Mouse (Mus musculus) intestine, embryonic 14.5 days (tissue): Measurements from ENCODE around the gene Rpl7a. TPM values are rescaled to one million over a fixed set of nuclear protein-coding genes. Genes with fewer than 3 reads are reported as not detected.

Experiments
- ATAC-seq: fragments of 200-750 bp; cut with Nextera tagmentation; replicated peaks from 2 replicates; pipeline ENCODE4 v1.8.0; 2017; ENCODE audit warnings: low read depth, moderate number of reproducible peaks, moderate TSS enrichment, moderate library complexity; ENCODE audit not compliant: low FRiP score, low TSS enrichment
- DNase-seq: peaks from one replicate; pipeline ENCODE4 v3.0.0-alpha.2; 2018; ENCODE audit warnings: low spot score
- H3K27ac ChIP-seq: fragments of 300-500 bp; sonication (generic); 2 replicates; pipeline ENCODE4 v1.5.1; 2014; ENCODE audit warnings: low read depth, mild to moderate bottlenecking, control low read depth
- H3K27me3 ChIP-seq: fragments of 300-500 bp; sonication (generic); replicated peaks from 2 replicates; pipeline ENCODE4 v1.6.1; 2014; ENCODE audit warnings: low read length, control low read depth; ENCODE audit not compliant: control insufficient read depth, insufficient read depth
- H3K36me3 ChIP-seq: fragments of 300-500 bp; sonication (generic); 2 replicates; pipeline ENCODE4 v1.6.1; 2014; ENCODE audit warnings: low read length, control low read depth; ENCODE audit not compliant: control insufficient read depth, insufficient read depth
- H3K4me1 ChIP-seq: fragments of 300-500 bp; sonication (generic); replicated peaks from 2 replicates; pipeline ENCODE4 v1.6.1; 2014; ENCODE audit warnings: low read length, control low read depth, mixed read lengths; ENCODE audit not compliant: control insufficient read depth, insufficient read depth
- H3K4me2 ChIP-seq: fragments of 300-500 bp; sonication (generic); 2 replicates; pipeline ENCODE4 v1.6.1; 2014; ENCODE audit warnings: low read length
- H3K4me3 ChIP-seq: fragments of 300-500 bp; sonication (generic); 2 replicates; pipeline ENCODE4 v1.5.1; 2014; ENCODE audit warnings: low read depth, low read length, control low read depth, mixed read lengths
- H3K9ac ChIP-seq: fragments of 300-500 bp; sonication (generic); 2 replicates; pipeline ENCODE4 v1.6.1; 2014; ENCODE audit warnings: mild to moderate bottlenecking, low read length
- H3K9me3 ChIP-seq: fragments of 300-500 bp; sonication (generic); 2 replicates; pipeline ENCODE4 v1.6.1; 2016; ENCODE audit warnings: low read length, control low read depth; ENCODE audit not compliant: control insufficient read depth
- WGBS: fragments of 180-500 bp; shearing (Covaris S2); extraction: QIAGEN DNeasy Blood & Tissue Kit; methylation state at CpG from one replicate; pipeline ENCODE4 v1.1.7; 2014; 5-methylcytosine and 5-hydroxymethylcytosine counted together
- polyA plus RNA-seq: library from polyadenylated mRNA; unstranded; fragments of >200 nt; fragmentation: Nextera tagmentation; extraction: Ambion mirVana; gene quantifications from 2 replicates; pipeline ENCODE4 v1.2.1, GENCODE M21; 2014

Gene Rpl7a
- polyA plus RNA-seq, 1 experiment from 2014 or later, result 796 TPM

GRCm38 (mm10) chr2:26909387-26909784, 1.2 kb upstream of the Rpl7a start:
- Histone ChIP-seq H3K36me3 (peaks cover 71% of the 10 kb centered on the region), H3K27ac (0 out of 2 replicates have a peak overlapping the region, but pooled peaks have one; percentile 88), H3K9ac (peak overlapping the region; percentile 84), H3K27me3 (no peaks in the 10 kb centered on the region), H3K4me3 (peak overlapping the region; percentile 98), H3K4me1 (peaks cover 19% of the 10 kb centered on the region), H3K9me3 (no peaks in the 10 kb centered on the region), H3K4me2 (peak overlapping the region; percentile 77)
- DNase-seq, result no peak
- no peak for ATAC-seq

- peak overlapping the region; percentile 96 for H3K9ac ChIP-seq
- H3K4me3 ChIP-seq, result peak overlapping the region; percentile 98
- H3K4me2 ChIP-seq, result peak overlapping the region; percentile 100
- no peaks in the 10 kb centered on the region for H3K27me3 ChIP-seq
- no peak for DNase-seq
- H3K4me1 ChIP-seq, result peaks cover 26% of the 10 kb centered on the region
- peaks cover 56% of the 10 kb centered on the region for H3K36me3 ChIP-seq
- H3K27ac ChIP-seq, result peak overlapping the region; percentile 88
- WGBS, result 2% methylated on average over 35 of the region's 37 CpGs
- ATAC-seq, result peak; percentile 30
- H3K9me3 ChIP-seq, result no peaks in the 10 kb centered on the region
Measured at GRCm38 (mm10) chr2:26910994-26911765, 616 bp downstream of the Rpl7a start.

GRCm38 (mm10) chr2:26912253-26912770, 1.7 kb downstream of the Rpl7a start:
- Histone ChIP-seq H3K4me1 (peaks cover 32% of the 10 kb centered on the region), H3K27ac (no peak overlapping the region), H3K9me3 (no peaks in the 10 kb centered on the region), H3K4me3 (peak overlapping the region; percentile 98), H3K4me2 (peak overlapping the region; percentile 100), H3K9ac (peak overlapping the region; percentile 96), H3K36me3 (peaks cover 45% of the 10 kb centered on the region), H3K27me3 (no peaks in the 10 kb centered on the region)
- DNase-seq (no peak), ATAC-seq (no peak)
- WGBS, result 74% methylated on average over 5 of the region's 5 CpGs

- no peak for DNase-seq
- no peak overlapping the region for H3K9ac ChIP-seq
- no peak for ATAC-seq
- H3K27ac ChIP-seq, result no peak overlapping the region
- peaks cover 37% of the 10 kb centered on the region for H3K36me3 ChIP-seq
- H3K4me1 ChIP-seq, result peaks cover 38% of the 10 kb centered on the region
- no peaks in the 10 kb centered on the region for H3K9me3 ChIP-seq
- 82% methylated on average over 17 of the region's 17 CpGs for WGBS
- no peak overlapping the region for H3K4me2 ChIP-seq
- no peak overlapping the region for H3K4me3 ChIP-seq
- no peaks in the 10 kb centered on the region for H3K27me3 ChIP-seq
Measured at GRCm38 (mm10) chr2:26913416-26914147, 3.0 kb downstream of the Rpl7a start.

- H3K4me3 ChIP-seq, result no peak overlapping the region
- no peak for ATAC-seq
- no peak overlapping the region for H3K9ac ChIP-seq
- no peak overlapping the region for H3K27ac ChIP-seq
- H3K27me3 ChIP-seq, result no peaks in the 10 kb centered on the region
- no peak for DNase-seq
- H3K4me1 ChIP-seq, result peaks cover 30% of the 10 kb centered on the region
- H3K36me3 ChIP-seq, result peaks cover 45% of the 10 kb centered on the region
- 67% methylated on average over 8 of the region's 8 CpGs for WGBS
- no peaks in the 10 kb centered on the region for H3K9me3 ChIP-seq
- H3K4me2 ChIP-seq, result no peak overlapping the region
Measured at GRCm38 (mm10) chr2:26914148-26914941, 3.8 kb downstream of the Rpl7a start.

- H3K4me1 ChIP-seq, result peaks cover 27% of the 10 kb centered on the region
- H3K27ac ChIP-seq, result peak within 1 kb of the TSS; percentile 67
- H3K4me2 ChIP-seq, result peak within 1 kb of the TSS; percentile 89
- no peaks in the 10 kb centered on the region for H3K27me3 ChIP-seq
- WGBS, result under 1% methylated on average over 47 of the region's 47 CpGs
- no peaks in the 10 kb centered on the region for H3K9me3 ChIP-seq
- peak; percentile 84 for DNase-seq
- peak; percentile 77 for ATAC-seq
- peaks cover 62% of the 10 kb centered on the region for H3K36me3 ChIP-seq
- H3K9ac ChIP-seq, result peak within 1 kb of the TSS; percentile 61
- peak within 1 kb of the TSS; percentile 74 for H3K4me3 ChIP-seq
Measured at GRCm38 (mm10) chr2:26915927-26916728, 5.6 kb downstream of the Rpl7a start, which contains the start of the genes Surf2 and Surf1. Gene Surf2, plus strand, starts transcription at chr2:26916367. Gene Surf1, minus strand, starts transcription at chr2:26916530.

GRCm38 (mm10) chr2:26916738-26917137, 6.2 kb downstream of the Rpl7a start:
- Histone ChIP-seq H3K36me3 (peaks cover 64% of the 10 kb centered on the region), H3K9ac (peak overlapping the region; percentile 61), H3K27me3 (no peaks in the 10 kb centered on the region), H3K9me3 (no peaks in the 10 kb centered on the region), H3K4me1 (peaks cover 25% of the 10 kb centered on the region), H3K4me3 (peak overlapping the region; percentile 74), H3K4me2 (peak overlapping the region; percentile 89), H3K27ac (peak overlapping the region; percentile 67; the same call in 1 of the 2 replicates)
- 2% methylated on average over 13 of the region's 13 CpGs for WGBS
- ATAC-seq, result no peak; the same call in 1 of the 2 replicates
- DNase-seq, result no peak
